Mouse (Mus musculus): ENCODE measurements around the gene Ndufaf1.

- TF ChIP-seq CTCF (IDR thresholded peaks at IDR 0.05) (peak; percentile 68), POLR2A (IDR thresholded peaks at IDR 0.05; ENCODE audit: insufficient read depth, low read depth, low read length) (no peak)
Observed at GRCm38 (mm10) chr2:119669010-119669409, 6.4 kb upstream of the Ndufaf1 start.

Data from heart, adult 2 months (tissue).